Mouse (Mus musculus) frontal cortex, postnatal 10 days (tissue): Measurements from ENCODE around the gene Foxp1.

Experiments used
- DNase-seq, 2 experiments: peaks; one replicate each; pipeline ENCODE4 v3.0.0; 2022; ENCODE audit warnings: low spot score in 2 of 2, mixed read lengths in 1 of 2

Gene Foxp1

DNA sequence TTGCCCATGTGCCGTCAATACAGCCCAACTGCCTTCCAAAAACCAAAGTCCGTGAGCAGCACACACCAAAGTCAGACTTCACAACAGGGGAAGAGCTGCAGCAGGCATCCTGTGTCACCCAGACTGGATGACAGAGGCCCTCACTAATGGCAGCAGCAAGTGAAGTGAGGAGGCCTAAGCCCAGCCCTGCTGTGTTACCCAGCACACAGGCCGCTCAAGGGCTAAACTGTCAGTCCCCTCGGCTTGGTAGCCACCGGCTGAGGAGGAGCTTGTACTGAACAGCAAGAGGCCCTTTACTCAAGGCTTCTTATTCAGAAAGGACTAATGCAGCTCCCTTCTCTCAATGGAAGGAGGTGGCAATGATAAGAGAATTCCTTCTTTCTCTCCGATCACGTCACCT lies 336.0 kb downstream of the Foxp1 start:
- no peak for DNase-seq

DNA sequence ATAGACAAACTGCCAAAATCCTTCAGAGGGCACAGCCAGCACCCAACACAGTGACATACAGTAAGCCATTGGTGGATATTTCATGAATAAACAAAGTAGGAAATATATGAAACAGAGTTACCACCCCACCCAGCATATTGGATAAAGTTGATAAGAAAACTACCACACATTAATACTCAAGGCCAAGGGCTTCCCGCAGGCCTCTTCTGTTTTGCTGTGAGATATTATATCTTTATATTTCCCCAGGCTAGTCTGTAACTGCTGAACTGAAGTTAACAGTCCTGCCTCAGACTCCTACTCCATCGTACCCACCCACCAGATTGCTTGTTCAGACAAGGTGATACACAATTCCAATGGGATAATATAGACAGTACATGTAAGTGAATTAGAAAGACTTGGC lies 336.7 kb downstream of the Foxp1 start:
- DNase-seq, result no peak

DNA sequence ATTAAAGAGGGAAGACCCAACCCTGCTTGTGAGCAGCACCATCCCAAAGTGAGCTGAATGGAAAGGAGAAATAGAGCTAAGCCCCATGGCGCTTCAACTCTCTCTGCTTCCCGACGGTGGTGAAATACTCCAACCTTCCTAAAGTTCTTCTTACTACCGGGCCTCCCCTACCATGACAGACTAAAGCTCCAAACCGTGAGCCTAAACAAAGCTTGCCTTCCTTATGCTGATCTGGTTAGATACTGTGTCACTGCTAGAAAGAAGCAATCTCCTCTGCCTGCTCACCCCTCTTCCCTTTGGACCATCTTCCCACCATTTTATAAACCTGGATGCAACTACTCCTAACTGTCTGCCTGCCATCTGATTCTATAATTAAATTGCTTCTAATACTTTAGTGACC lies 338.5 kb downstream of the Foxp1 start:
- DNase-seq, result no peak

DNA sequence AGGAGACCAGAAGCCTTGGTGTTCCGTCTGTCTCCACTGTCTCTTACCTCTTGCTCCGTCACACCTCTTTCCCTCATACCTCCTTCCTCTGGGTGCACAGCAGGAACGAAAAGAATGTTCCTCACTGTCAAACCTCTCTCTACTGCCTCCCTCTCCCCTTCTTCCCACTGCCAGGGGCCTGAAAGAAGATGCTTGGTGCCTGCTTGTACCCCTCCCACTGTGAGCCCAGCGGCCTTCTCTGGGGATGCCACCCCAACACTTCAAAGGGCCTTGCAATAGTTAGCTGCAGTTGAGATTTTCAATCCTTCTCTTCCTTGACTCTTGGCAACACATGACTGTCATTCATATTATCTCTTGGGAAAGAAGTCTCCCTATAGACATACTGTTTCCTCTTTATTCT lies 339.7 kb downstream of the Foxp1 start:
- no peak for DNase-seq

DNA sequence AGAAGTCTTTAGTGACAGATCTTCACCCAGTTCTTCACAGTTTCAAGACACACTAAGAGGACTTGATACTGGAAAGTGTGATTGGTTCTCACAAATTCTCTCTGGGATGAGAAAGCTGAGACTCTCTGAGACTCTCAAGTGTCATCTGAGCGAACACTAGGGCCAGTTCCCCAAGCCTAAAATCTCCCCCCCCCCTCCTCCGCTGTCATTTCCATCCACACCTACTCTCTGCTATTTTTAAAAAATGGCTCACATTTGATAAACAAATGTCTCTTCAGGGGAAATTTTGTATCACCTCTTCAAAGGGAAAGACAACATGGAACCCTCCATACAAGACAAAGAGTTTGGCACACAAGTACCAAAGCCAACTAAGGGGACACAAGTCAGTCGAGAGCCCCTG lies 346.3 kb downstream of the Foxp1 start:
- no peak for DNase-seq

DNA sequence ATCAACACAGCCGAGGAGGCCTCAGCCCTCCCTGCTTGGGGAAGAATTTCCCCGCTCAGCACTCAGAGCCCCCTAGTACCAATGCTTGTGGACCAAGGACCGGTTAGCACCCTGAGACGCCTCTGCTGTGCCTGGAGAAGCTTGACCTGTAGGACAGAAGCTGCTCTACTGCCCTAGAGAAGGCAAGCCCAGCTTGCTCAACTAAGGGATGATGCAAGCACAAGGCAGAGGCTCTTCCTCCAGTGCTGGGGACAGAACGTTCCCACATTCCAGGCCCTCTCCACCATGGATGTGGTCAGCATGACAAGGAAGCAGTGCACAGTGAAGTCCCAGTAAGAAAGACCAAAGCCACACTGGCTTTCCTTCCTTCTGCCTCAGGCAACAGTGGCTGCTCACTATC lies 347.1 kb downstream of the Foxp1 start:
- DNase-seq, result no peak

DNA sequence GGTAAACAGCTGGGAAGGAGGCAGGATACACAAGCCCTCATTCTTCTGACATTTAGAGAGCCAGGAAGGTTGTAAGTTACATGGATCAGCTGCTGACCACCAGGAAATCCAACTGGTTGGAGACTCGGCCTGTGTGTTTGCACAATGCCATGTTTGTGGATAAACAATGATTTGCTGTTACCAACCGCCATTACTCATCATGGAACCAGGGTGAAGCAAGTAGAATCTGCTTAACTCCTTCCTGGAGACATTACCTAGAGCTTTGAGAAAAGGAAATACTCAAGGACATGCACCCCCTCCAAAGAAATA lies 348.7 kb downstream of the Foxp1 start:
- no peak for DNase-seq

DNA sequence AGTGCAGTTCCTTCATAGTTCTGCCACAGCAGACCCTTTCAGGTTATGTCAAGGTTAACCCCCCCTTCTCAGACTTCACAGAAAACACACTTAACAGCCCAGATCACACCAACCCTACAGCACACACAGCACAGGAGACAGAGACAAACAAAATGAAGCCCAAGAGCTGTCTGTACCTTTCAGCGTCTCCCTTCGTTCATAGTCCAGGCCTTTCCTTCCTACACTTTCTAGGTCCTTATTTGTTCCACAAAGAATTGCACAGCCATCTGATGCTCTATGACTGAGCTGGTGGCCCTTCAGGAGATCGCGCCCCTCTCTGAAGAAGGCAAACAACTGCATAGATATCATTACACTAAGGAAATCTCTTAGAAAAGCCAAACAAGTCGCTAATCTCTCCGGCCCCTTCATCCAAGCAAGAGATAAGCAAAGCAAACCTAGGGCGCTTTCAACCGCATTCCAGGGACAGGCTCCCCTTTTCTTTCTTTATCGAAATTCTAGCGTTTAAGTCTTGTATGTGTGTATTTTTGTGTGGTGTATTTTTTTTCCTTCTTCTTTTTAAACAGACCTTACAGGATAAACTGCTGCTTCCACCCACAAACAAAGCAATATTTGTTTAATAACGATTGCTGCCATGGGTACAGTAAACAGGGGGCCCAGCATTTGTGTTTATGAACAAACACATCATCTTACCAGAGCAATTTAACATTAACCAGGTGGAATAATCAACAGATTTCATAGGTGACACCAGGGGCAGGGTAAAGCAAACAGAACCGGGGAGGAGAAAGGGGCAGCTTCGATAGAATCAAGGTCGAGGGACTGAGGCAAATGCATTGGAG lies 349.2 kb downstream of the Foxp1 start:
- DNase-seq, result no peak

DNA sequence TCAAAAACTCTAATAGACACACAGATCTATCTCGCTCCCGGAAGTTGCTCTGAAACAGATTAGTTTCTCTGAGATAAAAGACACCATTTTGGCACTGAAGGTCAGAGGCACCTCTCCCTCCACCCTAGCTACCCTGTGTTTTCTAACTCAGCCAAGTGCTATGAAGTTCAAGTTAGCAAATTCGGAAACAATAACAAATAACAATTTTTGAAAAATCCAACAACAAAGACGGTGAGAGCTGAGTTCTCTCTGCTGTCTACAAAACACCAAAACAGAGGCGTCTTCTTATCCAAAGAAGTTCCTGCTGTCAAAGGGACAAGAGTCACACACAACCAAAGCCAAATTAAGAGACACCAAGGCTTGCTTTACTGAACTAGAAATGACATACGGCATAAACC lies 349.9 kb downstream of the Foxp1 start:
- DNase-seq, result no peak

DNA sequence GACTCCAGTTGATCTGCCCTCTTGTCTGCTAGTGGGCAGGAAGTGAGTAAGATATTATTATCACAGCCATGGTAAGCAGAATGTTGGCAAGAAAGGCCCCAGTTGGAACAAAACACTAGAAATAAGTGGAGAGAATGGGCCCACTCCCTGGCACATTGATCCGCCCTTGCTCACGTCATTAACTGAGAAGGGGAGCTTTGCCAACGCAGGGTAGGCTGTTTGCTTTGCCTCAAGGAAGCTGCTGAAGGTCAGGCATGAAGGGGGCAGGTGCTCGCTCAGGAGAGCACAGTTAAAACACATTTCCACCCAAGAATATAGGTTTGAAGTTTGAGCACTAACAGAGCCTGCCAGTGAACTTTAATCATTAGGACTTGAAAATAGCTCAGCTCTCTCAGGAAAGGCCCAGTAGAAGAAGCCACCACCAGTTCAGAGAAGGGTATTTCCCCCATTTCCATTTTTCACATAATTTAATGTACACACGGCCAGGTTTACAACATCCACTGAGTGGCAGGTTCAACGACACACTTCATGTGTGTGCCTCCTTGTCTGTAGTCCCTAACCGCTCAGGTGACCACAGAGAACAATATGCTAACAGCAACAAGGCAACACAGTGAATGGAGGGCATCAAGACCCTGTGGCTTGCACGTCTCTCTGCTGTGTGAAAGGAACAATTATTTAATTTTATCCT lies 350.5 kb downstream of the Foxp1 start:
- DNase-seq, result no peak

DNA sequence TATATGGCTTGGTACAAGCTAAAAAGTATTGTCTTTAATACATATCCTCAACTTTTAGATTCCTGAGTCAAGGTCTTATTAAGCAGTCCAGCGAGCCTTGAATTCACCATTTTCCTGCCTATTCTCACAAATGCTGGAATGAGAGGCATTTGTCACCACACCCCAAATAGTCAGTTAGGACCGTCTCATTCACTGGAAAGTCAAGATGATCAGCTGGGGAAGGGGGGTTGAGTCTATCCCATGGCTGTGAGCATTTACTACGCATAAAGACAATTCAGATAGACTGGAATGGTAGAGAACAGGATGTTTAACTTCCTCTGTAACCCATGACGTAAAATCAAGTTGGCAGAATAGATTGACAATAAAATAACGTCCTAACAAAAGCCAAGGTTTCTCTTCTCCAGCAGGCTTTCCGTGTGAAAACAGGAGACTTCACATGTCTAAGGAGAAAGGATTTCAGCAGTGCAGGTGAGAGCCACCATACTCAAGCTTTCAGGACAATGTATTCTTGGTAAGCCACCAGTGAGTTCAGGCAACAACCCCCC lies 351.2 kb downstream of the Foxp1 start:
- DNase-seq, result no peak

DNA sequence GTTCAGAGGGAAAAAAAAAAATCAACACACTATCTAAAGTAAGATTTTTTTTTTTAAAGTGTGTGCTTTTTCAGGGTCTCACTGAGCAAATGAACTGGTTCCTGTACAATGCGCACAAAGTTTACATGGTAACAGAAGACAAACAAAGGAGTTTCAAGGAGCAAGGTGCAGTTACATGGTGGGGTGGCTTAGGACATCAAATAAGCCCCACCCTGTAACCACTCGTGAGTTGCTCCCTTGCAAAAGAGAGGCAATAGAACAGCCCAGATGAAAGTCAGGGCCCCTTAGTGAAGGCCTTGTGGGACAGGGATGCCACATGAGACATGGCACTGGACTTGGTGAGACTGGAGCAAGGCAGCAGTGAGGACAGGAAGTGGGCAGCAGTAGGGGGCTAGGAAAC lies 353.8 kb downstream of the Foxp1 start:
- no peak for DNase-seq

DNA sequence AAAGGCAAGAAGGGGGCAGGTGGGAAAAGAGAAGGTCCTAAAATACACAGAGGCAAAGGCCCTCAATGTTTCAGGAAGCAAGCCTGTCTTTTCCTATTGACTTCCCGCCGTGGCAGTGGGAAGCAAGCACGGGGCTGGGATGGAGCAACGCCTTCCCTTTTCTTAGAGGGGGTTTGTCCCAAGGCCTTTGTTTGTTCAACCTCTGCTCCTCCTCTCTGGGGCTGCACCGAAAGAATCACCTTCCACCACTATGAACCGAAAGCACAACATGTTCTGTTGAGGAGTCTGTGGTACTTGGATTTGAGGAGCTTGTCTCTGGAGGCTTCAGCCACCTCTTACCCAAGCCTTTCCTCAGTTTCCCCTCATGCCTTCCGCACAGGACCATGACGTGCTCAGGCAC lies 355.5 kb downstream of the Foxp1 start:
- no peak for DNase-seq

DNA sequence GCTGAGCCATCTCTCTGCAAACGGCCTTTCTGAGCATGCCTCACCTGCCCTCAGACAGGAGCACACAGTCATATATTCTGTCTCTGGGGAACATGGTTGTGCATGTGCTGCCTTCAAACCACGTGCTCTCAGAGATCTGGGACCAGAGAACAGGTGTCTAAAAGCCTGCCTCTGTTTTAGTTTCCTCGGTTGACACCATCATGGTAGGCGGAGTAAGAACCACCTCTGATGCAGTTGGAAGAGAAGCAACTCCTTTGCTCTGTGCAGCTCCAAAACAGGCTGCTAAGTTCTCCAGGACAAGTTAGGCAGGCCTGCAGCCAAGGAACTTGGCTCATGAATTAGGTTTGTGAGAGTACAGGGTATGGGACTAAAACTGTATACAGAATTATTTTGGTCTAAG lies 356.4 kb downstream of the Foxp1 start:
- DNase-seq, result peak in 1 of 2 experiments; percentile 21

DNA sequence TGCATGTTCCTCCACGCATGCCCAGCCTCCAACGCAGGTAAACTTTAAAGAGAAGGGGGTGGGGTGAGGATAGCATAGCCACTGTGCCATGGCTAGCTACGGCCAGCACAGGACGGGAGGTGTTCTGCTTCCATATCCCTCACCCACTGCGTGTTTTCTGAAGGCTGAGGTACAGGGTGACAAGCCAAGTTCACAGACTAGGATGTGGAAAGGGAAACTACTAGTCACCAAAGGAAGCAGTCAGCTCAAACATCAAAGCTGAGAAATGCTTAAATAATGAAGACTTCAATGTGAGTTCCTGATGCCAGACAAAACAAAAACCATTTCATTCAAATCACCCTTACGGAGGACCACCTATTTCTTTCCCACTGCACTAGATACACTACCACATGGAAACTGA lies 357.8 kb downstream of the Foxp1 start:
- no peak for DNase-seq

DNA sequence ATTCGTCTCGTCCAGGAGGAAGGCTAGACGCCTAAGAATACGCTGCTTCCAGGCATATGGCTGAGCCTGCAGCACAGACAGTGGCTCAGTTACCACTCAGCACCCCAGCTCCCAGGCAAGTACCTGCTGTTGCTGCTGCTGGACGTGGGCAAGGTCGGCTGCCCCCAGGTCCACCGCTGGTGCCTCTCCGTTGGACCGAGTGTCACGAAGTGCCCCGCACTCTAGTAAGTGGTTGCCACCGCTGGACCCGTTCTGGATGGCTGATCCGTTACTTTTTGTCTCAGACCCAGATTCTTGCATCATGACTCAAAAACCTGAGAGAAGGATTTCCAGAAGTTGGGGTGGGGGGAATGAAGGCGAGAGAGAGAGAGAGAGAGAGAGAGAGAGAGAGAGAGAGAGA lies 359.8 kb downstream of the Foxp1 start:
- DNase-seq, result no peak

DNA sequence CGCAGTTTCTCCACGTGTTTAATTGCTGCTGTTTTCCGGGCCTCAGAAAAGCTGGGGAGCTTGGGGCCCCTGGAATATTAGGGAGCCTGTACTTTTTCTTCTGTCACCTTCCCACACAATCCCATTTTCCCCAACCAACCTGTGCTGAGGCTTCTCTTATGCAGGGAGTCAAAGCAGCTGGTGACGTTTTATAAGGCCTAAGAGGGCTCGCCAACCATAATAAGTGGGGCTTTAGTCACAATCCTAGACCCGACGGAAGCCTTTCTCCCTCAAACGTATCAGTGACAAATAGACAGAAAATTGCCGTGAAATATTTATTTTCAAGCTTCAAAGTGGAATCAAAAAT lies 362.2 kb downstream of the Foxp1 start:
- no peak for DNase-seq

DNA sequence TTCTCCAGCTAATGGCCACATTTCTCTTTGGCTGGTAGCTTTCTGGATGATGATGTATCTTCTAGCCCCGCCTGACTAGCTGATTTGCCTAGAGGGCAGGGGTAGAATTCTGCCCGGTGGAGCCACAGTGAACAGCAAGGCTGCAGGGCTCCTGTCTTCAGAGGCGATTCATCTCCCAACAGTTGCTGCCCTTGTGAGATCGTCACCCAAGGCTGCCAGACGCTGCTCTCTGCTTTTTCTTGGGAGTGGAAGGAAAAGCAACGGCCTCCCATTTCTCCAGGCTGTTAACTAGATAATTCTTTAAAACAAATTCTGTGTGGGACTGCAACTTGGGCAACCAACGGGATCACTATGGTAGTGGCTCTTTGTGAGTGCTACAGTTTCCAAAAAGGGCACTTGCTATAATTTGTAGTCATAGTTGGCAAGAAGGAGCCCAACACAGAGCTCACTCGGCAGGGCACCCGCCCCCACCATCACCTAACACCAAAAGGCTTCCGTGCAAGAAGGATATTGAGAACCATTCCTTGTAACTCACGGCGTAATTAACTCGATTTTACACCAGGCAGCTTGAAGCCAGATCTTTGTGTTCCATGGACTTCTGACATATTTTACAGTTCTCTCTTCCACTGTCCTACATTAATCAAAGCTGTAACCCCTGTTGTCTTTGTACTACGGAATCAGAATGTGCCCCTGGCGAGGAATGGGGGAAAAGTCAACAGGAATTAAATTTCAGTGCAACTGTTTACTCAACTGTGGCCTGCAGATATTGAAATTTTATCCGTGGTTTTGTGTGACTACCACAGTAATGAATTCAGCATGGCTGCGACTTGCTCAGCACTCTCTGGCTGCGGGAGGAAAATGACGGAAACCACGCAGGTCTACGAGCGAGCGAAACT lies 362.8 kb downstream of the Foxp1 start:
- no peak for DNase-seq

DNA sequence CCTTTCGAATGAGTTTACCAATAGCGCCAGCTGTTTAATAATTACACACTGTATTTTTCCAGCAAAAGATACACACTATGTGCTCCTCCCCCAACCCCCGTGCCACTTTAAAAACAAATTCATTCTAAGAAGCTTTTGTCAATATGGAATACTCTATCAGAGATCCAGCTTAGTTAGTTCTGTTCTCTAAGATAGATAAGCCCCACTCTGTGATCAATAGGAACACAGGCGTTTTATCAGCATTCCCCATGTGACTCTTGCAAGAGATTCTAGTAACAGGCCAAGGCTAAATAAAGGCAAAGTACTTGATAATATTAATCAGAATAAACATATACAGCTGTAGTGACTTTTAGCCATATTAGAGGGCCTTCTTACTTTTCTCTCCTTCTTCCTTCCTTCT lies 368.8 kb downstream of the Foxp1 start:
- no peak for DNase-seq

DNA sequence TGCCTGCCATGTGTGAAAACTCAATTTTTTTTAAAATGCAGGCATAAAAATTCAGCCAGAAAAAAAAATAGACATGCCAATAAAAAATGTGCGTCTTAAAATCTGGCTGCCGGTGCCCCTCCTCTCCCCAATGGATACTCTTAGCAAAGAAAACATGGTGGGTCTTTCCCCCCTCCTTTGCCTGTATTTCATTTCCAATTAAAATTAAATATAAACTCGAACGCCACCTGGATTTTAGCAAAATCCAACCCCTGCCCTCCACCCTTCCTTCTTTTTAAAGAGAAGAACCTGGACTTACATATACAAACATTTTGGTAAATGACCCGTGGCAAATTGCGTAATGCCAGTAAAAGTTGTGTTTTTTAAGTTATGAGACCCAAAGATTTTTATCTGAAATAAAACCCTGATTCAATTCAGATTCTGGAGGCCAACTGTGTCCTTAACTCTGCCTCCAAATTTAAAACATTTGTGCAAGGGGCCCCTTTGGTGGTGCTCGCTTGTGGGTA lies 376.1 kb downstream of the Foxp1 start:
- DNase-seq, result no peak

DNA sequence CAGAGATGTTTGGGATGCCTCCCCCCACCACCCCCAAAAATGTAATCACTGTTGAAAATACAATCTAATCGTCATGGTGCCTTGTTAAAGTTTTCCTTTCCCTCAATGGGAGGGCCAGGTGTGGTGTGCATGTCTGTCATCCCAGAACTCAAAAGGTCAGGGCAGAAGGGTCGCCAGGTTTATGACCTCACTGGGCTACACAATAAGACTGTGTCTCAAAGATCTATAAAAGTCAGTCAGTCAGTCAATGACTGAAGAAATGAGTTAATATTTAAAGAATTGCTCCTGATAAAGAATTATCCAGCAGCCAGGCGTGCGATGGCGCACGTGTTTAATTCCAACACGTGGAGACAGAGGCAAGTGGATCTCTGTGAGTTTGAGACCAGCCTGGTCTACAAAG lies 377.5 kb downstream of the Foxp1 start:
- DNase-seq, result no peak

DNA sequence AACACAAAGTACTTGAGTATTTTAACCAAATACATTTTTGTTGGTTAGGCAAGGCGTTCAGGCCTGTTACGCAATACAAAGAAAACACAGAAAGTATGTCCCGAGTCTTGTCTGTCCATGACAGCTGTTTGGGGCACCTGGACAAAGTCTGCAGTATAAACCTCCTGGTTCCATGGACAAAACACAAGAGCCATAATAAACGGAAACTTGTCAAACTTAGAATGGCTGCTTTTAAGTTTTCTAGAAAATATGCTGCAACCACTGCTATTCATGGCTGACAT lies 378.8 kb downstream of the Foxp1 start:
- no peak for DNase-seq
